Mouse (Mus musculus) spleen, postnatal 14 days (tissue): ENCODE measurements around the gene Ciao2b.

Experiments
- DNase-seq, 2 experiments: peaks; one replicate each; pipeline ENCODE4 v3.0.0; 2021 to 2022; ENCODE audit warnings: low spot score in 2 of 2

Gene Ciao2b

DNA sequence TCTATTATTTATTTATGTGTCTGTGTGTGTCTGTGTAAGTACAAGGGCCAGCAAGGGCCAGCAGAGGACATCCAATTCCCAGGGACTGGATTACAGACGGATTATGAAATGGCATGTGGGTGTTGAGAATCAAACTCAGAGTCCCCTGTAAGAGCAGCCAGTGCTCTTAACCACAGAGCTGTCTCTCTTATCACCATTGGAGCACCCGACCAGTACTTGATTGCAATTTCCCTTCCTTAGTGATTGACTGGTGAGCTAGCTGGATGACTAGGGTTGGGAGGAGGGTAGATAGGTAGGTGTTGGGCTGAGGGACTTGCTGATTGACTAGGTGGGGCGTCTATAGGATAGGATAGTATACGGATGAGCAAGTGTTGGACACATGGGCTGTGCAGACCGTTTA lies 21.0 kb downstream of the Ciao2b start:
- DNase-seq = no peak

DNA sequence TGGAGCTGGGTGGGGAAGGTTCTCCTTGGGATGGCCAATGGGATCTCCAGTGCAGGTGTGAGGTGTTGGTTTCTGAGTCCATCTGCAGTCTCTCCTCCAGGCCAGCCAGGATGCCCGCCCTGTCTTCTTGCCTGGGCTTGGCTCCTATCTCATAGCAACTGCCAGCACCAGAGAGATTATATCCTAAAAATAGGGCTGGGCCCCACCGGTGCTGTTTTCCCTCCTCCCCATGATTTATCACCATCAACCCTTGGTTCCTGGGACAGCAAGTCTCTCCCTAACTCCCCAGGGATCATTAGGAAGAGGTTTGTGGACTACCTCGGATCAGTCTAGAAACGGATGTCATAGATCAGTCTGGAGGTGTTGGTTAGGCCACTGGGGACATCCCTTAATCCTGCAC lies 28.6 kb downstream of the Ciao2b start:
- DNase-seq = no peak

DNA sequence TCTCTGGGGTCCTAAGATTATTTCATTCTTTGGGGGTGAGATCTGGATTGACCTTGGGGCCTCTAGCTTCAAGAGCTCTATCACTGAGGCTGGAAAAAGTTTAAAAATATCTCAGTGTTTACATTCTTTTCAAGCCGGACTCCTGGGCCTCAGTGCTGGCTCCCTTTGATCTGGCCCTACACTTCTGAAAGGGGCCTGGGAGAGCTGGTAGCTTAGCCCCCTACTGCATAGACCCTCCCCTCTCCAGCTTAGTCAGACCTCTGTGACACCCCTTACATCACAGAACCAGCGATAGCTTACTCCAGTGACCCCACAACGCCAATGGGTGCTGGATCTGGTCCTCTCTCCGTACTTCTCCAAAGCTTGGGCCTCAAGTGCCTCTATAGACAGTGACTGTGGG lies 30.2 kb downstream of the Ciao2b start:
- DNase-seq = no peak

DNA sequence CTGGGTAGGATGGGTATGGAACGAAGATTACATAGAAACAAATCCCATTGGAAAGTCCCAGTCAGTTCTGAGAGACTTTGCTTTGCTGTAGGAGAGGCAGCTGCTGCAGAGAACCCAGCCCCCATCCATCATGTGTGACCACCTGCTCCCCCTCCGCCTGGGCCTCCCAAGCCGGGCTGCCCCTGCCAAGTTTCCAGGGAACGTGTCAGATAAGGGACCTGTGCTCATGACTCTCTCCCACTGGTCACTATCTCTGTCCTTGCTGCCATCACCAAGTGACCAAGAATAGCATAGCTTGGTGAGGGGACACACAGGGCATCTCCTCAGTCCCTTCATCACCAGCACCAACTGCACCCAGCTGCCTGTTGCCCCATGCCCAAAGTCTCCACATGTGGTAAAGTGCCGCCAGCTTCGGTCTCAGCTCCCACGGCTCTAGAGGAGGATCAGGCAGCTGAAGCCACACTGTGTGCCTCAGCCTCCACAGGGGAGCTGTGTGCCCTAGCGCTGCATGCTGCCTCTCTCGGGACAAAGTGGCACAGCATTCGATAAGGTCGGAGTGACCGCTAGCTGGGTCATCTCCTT lies 31.5 kb downstream of the Ciao2b start:
- DNase-seq = no peak

DNA sequence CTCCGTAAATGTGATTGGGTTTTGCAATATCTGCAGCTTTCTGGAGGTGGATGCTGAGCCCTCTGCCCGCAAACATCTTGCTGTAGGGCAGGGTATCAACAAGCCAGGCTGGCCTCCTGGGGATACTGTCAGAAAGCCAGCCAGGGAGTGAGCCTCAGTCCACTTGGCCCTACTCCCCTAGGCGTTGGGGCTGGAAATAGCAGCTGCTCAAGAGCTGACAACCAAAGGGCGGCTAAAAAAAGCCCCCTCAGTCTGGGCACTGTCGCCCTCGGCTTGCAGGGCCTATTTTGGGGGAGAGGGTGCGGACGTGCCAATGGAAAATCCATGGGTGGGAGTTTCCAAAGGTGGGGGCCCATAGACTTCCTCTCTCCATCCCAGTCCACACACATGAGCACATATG lies 32.5 kb downstream of the Ciao2b start:
- no peak for DNase-seq

DNA sequence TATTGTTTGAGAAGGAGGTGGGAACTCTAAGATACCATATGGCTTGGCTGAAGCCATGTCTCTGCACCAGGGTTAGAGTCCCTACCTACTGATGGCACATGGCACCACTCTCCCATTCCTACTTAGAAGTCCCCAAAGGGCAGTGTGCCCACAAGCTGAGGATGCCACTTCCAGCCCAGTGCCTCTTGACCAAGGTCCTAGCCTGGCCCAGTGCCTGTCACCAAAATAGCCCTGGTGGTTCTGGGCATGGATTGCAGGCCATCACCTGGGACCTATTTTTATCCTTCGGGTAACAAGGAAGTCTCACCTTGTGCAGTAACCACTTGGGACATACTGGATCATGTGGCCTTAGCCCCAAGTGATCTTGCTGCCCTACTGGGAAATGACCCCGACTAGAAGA lies 33.8 kb downstream of the Ciao2b start:
- DNase-seq = no peak

DNA sequence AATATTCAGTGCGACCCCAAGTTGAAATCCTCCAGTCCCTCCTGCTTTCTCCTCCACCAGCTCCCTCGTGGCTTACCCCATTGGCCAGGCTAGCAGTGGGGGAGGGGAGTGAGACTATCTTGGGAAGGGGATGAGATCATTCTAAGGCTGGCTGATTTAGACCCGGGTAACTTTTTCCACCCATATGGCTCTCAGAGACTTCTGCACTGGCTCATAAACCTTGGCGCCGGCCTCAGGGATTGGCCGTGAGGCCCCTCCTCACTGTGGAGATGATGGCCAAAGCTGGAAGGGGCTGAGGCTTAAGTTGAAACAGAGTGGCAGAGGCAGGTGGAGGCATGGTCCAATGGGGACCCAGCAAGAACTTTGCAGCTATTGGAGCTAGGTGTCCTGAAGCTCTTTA lies 35.4 kb downstream of the Ciao2b start:
- DNase-seq = no peak

DNA sequence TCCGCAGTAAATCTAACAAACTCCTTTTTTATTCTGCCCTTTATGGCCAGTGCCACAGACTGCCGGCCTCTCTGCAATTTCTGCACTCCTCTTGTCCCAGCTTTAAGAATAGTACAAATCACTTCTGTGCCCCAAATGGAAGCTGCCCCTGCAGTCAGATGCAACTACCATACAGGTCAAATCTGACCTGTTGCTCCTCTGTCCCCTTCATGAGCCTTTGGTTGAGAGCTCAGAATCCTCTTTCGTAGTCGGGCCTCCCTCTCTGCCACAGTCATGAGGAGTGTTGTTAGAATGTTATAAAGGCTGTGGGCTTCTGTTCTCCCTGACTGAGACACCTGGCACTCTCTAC lies 38.5 kb downstream of the Ciao2b start:
- no peak for DNase-seq

DNA sequence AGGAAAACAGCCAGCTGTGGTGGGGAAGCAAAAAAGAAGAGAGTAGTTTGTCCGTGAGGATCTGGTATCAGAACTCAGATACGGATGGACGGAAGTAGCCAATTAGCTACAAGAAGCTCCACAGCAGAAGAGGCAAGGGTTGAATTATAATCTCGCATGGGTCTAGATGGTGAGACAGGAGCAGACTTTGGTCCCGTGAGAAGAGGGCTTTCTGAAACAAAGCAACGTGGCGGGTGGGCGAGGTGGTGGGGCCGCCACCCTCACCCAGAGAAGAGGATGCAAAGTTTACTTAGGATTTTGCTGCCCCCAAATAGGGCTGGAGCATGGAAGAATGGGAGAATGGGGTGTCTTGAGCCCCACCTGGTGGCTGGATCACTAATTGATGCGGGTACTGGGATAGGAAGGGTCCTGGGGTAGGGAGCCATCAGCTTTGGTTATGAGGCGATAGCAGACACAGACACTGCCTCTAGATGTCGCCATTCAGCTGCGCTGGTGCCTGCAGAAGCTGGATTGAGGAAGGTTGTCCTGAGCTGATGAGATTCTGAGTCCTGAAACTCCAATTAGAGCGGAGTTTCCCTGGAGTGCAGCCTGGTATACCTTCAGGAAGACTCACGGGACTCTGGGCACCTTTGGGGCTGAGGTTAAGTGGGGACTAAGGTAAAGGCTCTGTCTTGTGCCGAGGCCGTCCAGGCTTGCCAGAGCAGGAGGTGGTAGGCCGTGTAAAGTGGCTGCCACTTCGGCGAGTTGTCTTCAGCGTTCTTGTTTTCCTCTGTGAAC lies 39.1 kb downstream of the Ciao2b start:
- peak; percentile 49 to 55 for DNase-seq

DNA sequence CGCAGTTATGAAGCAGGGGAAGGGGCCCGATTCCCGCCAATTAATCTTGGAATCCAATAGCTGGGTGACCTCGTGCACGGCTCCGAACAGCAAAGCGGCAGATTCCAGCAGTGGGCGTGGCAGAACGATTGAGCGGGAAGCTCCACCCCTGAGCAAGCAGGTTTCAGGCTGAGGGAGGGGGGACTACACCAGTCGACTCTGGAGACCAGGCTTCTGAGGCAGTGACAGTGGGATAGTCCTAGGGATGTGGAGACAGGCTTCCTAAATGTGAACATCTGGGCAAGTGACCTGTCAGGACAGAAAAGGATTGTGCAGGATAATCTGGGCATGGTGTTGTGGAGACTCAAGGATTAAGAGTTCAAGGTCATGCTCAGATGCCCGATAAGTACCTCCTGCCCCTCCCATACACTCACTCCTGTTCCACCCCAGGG lies 39.8 kb downstream of the Ciao2b start:
- no peak for DNase-seq

DNA sequence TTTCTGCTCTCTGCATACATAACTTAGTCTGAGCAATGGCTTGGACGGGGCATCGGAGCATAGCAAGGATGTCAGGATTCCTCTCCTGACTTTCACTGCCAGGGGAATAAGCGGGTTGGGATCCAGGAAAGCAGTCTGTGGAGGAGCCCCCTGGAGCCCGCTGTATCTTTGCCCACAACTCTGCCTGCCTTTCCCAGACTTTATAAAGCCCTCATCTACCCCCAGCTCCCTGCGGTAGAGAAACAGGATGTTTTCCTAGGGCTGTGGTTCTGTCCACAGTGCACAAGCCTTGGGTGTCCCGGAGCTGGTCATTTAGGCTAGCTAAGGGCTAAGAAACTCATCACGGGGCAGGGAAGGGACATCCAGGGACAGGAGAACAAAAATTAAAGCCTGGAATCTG lies 40.4 kb downstream of the Ciao2b start:
- no peak for DNase-seq

DNA sequence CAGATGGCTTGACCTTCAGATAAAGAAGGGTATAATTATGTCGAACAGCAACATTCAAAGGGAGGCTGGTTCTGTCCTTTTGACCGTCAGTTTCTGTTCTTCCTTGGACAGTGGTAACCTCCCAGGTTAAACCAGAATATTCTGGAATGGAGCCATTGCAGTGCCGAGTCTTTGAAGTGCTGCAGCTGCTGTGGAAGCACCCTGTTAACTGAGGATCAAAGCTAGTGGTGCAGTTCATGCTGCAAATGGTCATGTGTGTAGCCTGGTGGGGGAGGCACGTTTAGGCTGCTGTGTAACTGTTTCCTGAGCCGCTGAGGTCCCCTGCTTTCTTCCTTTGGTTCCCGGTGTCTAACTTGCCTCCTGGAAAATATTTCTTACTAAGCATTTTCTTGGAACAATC lies 43.3 kb downstream of the Ciao2b start:
- DNase-seq = no peak

DNA sequence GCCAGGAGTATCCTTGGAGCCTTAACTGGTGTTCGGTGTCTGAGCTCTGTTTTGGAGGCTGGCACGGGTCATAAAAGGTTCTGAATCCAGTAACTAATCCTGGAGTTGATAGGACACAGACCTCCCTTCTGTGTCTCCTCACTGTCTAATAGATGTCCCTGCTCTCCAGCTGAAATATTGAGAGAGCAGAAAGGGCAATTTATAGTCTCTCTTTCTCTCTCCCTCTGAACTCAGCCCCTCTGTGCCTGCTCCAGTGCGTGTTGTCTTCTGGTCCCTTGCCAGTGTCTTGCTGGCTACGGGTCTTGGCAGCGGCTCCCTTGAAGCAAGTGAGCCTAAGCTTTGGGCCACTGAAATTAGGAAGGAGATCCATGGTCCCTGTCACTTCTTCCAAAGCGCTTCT lies 44.1 kb downstream of the Ciao2b start:
- DNase-seq = no peak

DNA sequence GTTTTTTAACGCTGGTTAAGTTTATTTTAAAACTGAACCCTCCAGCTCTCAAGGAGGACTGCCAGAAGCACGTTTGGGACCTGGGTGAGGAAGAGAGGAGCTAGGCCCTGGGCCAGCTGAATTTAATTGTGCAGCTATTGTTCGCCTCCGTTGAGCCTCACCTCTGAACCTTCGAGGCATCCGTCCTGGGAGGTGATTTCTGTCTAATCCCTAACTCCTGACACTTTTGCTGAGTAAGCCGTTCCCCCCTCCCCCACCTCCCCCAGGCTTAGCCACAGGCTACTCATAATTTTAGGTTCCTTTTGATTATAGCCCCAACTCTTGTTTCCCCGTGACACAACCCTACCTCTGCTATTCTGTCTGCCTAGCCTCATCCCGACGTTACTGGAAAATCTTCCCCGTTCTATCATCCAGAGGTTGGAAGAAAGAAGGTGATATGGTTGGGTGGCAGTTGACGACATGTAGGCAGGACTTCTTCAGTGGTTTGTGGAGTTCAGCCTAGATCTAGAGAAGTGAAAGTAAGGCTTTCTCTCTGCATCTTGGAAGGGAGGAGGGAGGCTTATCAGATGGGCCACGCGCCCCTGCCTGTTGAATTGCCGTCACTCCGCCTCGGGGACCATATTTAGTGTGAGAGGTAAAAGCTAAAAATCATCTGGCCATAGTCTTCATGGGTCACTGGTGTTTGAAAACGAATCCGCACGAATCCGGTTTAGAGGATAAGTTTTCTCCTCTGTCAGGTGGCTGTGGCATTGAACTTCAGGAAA lies 45.8 kb downstream of the Ciao2b start:
- DNase-seq = no peak

DNA sequence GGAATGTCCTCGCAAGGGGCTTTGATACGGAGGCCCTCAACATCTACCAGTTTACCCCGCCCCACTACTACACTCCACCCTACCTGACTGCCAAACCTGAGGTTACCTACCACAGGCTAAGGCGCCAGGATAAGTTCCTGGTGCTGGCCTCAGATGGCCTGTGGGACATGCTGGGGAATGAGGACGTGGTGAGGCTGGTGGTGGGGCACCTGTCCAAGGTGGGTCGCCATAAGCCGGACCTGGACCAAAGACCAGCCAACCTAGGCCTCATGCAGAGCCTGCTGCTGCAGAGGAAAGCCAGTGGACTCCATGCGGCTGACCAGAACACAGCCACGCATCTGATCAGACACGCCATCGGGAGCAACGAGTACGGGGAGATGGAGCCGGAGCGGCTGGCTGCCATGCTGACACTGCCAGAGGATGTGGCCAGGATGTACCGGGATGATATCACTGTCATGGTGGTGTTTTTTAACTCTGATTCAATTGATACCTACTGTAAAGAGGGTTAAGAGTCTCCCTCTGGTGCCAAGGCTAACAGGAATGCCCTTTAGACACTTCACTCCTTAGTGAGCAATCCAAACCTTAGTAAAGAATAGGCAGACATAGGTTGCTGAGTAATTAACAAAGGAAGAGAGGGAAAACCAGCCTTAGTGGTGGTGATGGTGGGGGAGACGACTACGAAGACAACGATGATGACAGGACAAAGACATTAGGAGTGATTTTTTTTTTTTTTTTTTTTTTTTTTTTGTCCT lies 47.0 kb downstream of the Ciao2b start:
- DNase-seq = no peak

DNA sequence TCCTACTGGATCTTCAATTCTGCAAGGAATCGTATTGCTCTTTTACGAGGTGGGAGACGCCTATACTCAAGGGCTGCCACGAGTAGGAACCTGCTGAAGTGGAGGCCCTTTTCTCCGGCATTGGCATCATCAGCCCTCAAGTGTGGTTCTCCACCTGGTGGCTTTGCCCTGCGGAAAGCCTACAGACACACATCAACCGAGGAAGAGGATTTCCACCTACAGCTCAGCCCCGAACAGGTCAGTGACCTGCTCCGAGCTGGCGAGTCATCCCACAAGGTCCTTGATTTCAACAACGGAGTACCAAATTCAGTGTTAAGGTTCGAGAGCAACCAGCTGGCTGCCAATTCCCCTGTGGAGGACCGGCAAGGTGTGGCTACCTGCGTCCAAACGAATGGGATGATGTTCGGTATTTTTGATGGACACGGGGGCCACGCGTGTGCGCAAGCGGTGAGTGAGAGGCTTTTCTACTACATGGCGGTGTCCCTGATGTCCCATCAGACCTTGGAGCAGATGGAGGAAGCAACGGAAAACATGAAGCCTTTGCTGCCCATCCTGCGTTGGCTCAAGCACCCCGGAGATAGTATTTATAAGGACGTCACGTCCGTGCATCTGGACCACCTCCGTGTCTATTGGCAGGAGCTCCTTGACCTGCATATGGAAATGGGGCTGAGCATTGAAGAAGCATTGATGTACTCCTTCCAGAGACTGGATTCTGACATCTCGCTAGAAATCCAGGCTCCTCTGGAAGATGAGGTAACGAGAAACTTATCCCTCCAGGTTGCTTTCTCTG lies 48.0 kb downstream of the Ciao2b start:
- DNase-seq = no peak

DNA sequence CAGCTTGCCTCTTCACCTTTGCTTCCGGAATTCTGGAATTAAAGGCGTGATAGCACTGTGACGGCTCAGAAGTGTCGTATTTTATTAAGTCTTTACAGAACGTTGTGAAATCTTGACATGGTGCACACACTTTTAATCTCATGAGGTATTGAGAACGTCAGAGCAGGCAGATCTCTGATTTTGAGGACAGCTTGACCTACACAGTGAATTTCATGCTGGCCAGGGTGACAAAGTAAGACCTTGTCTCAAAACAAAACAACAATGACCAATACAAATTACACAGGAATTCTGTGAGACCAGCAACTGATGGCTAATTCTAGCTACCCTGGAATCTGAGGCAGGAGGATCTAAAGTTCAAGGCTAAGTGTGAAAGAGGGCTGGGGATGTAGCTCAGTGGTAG lies 49.2 kb downstream of the Ciao2b start:
- DNase-seq = no peak

DNA sequence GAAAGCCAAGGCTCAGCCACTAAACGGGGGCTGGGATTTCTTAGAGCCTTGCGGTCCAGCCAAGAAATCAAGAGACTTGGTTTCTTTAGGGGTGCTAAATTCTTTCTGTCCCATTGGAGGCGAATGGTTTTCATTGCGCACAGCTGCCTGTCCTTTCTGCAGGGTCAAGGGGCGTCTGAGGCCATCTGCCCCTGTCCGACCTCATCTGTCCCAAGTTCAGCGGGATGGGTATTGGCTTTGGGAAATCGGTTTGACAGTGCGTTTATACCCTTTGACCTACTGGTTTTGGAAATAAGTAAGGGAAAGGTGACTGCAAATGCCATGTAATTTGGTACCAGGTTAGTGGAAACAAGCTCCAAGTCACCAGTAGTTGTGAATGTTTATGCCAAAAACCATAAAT lies 49.9 kb downstream of the Ciao2b start:
- no peak for DNase-seq

DNA sequence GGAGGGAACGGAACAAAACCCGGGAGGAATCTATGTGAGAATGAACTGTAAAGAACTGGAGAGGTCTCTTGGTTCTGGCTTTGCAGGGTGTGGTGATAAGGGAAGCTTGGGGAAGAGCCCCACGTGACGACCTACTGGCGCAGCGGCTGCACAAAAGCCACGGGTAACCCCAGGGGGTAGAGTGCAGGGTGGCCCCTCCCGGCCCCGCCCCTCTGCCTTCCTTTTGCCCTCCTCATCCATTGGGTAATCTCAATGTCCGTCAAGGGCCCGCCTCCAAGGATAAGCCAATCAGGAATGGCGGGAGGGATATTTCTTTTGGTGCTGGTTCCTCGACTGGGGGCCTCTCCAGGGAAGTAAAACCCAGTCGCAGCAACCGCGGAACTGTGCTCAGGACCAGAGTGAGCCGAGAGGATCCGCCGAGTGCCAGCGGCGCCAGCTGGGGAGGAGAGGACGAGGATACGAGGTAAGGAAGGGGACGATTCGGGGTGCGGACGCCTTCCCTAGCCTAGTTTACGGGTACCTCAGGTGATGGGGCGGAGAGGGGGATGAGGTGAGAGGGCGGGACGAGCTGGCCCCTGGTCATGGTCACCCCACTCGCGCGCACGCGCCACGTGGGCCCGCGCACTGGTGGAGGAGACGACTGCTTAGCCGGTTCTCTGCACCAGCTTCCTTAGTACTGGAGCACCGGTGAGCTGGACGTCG lies 50.5 kb downstream of the Ciao2b start, which contains the start of gene Pdp2:
Pdp2 (plus strand) TSS at position 319 of the 702 bp plus-strand sequence.
- DNase-seq = peak; percentile 76 to 78

DNA sequence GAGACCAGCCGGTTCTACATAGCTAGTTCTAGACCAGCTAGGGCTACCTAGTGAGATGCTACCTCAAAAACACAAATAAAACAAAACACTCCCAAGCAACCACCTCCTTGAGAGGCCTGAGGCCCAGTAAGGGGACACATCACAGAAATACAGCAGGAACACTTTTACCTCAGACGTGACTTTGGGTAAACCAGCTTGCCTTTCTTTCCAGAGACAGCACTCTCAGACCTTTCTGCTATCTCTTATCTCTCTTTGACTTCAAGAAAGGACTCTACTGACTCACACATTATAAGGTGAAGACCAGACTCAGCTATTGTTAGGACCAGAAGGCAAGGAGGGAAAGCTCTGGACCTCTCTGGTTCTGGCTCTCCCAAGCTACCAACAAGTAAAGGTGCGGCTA lies 51.5 kb downstream of the Ciao2b start:
- no peak for DNase-seq
